Mouse (Mus musculus) liver, postnatal 0 days (tissue): ENCODE measurements around the gene Mto1.

Experiments used
- CTCF ChIP-seq: sonication (generic); IDR thresholded peaks from 2 replicates; pipeline ENCODE4 v1.5.1; 2016; ENCODE audit warnings: antibody characterized with exemption, low read depth
- EP300 ChIP-seq: IDR thresholded peaks from 2 replicates; pipeline ENCODE4 v1.6.1; 2016; ENCODE audit warnings: antibody characterized with exemption, low read depth, mild to moderate bottlenecking

DNA sequence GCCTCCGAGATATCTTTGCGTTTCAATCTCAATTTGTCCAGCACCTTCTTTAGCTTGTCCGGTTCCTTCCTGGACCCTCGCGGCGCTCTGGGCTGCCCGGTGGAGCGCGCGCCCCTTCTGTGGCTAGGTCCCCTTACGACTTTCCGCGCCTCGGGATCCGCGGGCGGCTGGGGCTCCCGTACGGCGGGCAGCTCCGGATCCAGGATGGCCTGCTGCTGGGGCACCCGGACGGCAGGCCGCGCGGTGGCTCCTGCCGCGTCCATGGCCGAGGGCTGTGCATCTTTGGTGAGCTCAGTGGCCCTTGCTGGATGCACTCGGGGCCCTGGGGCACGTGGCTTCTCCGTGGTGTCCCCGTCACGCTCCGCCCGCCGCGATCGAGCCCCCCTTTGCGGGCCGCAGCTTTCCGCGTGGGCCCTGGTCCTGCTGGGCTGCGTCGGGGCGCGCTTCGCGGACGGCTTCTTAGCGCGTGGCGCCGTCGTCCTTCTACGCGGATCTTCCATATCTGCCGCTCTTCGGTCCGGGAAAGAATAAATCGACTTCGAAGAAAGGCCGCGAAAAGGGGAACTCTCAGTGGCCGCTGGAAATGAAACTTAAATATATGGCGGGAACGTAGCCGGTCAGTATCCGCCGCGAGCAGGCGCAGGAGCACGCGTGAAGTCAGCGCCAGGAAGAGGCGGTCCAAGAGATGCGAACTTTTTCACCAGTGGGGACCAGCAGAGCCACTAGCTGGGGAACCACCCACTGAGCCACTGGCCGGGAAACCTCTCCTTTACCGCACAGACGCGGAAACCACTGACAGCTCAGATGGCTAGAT lies 5.2 kb upstream of the Mto1 start, which contains the start of gene Cgas:
- TF ChIP-seq CTCF: no peak
- no peak for TF ChIP-seq EP300
